Mouse (Mus musculus) ES-Bruce4 (cell line): ENCODE results near the gene Scgb1b30.
"Not testable (repeated sequence)": the region's sequence is repeated elsewhere in the genome, so short reads cannot be mapped to it uniquely, and the experiment has no call there.

Experiments used
- EP300 ChIP-seq: IDR thresholded peaks from 2 replicates; pipeline ENCODE4 v1.6.1; 2011; ENCODE audit warnings: low read depth, low read length; ENCODE audit not compliant: insufficient read depth
- POLR2A ChIP-seq: IDR thresholded peaks from one replicate; pipeline ENCODE4 v1.8.1; 2011; ENCODE audit warnings: low read length; ENCODE audit not compliant: insufficient read depth

DNA sequence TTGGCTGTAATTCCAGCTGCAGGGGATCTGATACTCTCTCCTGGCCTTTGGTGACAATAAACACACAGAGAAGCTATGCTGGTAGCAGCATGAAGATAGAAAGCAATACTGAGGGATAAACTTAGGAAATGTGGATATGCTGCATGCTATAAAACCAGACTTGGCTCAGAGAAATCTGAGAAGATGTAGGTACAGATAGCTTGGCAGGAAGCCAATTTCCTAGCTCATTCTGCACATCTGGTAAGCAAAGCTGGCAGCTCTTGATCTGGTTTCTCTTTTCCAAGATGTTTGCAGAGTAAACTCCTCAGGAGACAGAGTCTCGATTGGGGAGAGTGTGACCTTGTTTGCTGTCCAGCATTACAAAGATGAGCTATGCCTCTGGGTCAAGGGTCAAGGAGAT is 25.4 kb downstream of the Scgb1b30 start:
- TF ChIP-seq EP300, POLR2A: not testable (repeated sequence)
